Mouse (Mus musculus) midbrain, embryonic 11.5 days (tissue): ENCODE data around the gene Vegfa. TPM values are rescaled to one million over a fixed set of nuclear protein-coding genes. Genes with fewer than 3 reads are reported as not detected.

ENCODE experiments used
- ATAC-seq: fragments of 200-750 bp; cut with Nextera tagmentation; 2 replicates; pipeline ENCODE4 v1.8.0; 2017; ENCODE audit warnings: moderate TSS enrichment, moderate library complexity; ENCODE audit not compliant: low FRiP score
- DNase-seq: peaks from one replicate; pipeline ENCODE4 v3.0.0; 2015; ENCODE audit warnings: low spot score; ENCODE audit errors: missing footprints
- H3K27ac ChIP-seq: fragments of 300-500 bp; sonication (generic); 2 replicates; pipeline ENCODE4 v1.5.1; 2014; ENCODE audit warnings: low read depth, low read length
- H3K27me3 ChIP-seq: fragments of 300-500 bp; sonication (generic); 2 replicates; pipeline ENCODE4 v1.6.1; 2014; ENCODE audit warnings: mild to moderate bottlenecking, low read length, moderate library complexity, mixed read lengths; ENCODE audit not compliant: control insufficient read depth, insufficient read depth
- H3K36me3 ChIP-seq: fragments of 300-500 bp; sonication (generic); 2 replicates; pipeline ENCODE4 v1.6.1; 2014; ENCODE audit warnings: mild to moderate bottlenecking, low read length, moderate library complexity, mixed read lengths; ENCODE audit not compliant: control insufficient read depth, insufficient read depth
- H3K4me1 ChIP-seq: fragments of 300-500 bp; sonication (generic); 2 replicates; pipeline ENCODE4 v1.6.1; 2014; ENCODE audit warnings: low read length; ENCODE audit not compliant: control insufficient read depth, insufficient read depth
- H3K4me2 ChIP-seq: fragments of 300-500 bp; sonication (generic); 2 replicates; pipeline ENCODE4 v1.6.1; 2014; ENCODE audit warnings: mild to moderate bottlenecking, moderate library complexity
- H3K4me3 ChIP-seq: fragments of 300-500 bp; sonication (generic); 2 replicates; pipeline ENCODE4 v1.5.1; 2014; ENCODE audit warnings: low read depth, low read length
- H3K9ac ChIP-seq: fragments of 300-500 bp; sonication (generic); 2 replicates; pipeline ENCODE4 v1.6.1; 2014; ENCODE audit warnings: low read length
- H3K9me3 ChIP-seq: fragments of 300-500 bp; sonication (generic); 2 replicates; pipeline ENCODE4 v1.6.1; 2016; ENCODE audit warnings: low read length; ENCODE audit not compliant: control insufficient read depth
- WGBS: fragments of 180-500 bp; shearing (Covaris S2); extraction: QIAGEN DNeasy Blood & Tissue Kit; methylation state at CpG from one replicate; pipeline ENCODE4 v1.1.7; 2014; 5-methylcytosine and 5-hydroxymethylcytosine counted together
- polyA plus RNA-seq: library from polyadenylated mRNA; unstranded; fragments of >200 nt; fragmentation: Nextera tagmentation; extraction: Ambion mirVana; gene quantifications from 2 replicates; pipeline ENCODE4 v1.2.1, GENCODE M21; 2014

The Vegfa gene
- polyA plus RNA-seq, 1 experiment from 2014 or later: 2.9 TPM

DNA sequence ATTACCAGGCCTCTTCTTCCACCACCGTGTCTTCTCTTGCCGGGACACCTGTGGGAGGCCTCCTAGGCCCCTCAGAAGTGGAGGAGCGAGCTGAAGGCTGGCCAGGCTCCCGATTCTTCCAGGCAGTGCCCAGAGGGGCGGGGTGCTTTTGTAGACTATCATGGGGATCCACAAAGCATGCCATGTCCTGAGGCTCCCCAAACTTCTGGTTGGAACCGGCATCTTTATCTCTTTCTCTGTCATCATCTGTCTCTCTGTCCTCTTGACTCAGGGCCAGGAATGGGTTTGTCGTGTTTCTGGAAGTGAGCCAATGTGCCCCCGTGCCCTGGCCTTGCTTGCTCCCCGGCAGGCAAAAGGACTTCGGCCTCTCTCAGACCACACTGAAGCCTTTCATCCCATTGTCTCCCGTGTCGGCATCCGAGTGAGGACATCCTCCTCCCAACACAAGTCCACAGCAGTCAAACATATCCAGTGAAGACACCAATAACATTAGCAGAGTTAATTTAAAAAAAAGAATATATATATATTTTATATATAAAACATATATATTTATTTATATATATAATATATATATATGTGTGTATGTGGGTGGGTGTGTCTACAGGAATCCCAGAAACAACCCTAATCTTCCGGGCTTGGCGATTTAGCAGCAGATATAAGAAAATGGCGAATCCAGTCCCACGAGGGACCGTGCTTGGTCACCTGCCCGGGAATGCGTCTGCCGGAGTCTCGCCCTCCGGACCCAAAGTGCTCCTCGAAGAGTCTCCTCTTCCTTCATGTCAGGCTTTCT, 14.0 kb downstream of the Vegfa start:
- Histone ChIP-seq H3K27ac (no peak overlapping the region), H3K4me1 (no peaks in the 10 kb centered on the region), H3K9me3 (no peaks in the 10 kb centered on the region), H3K27me3 (no peaks in the 10 kb centered on the region), H3K4me2 (no peak overlapping the region), H3K9ac (no peak overlapping the region), H3K36me3 (peaks cover 38% of the 10 kb centered on the region), H3K4me3 (no peak overlapping the region)
- DNase-seq: no peak
- no peak for ATAC-seq
- 84% methylated on average over 24 of the region's 24 CpGs for WGBS

DNA sequence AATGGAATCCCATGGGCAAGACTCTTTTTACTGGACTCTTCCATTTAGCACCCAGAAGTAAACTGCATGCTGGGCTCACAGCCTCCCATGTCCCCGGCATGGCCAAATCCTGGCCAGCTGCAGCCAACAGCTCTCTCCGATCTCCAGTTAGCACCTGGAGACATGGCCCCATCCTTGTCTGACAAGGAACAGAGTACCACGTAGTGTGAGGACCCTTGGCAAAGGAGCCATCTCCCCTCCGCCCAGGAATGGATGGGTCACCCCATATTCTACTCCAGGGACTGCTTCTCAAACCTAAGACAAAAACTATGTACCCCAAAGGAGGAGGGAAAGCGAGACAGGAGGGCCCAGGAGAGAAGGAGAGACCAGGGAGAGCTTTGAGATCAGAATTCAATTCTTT, 15.6 kb downstream of the Vegfa start:
- ATAC-seq (no peak), DNase-seq (no peak)
- H3K36me3 ChIP-seq: peaks cover 32% of the 10 kb centered on the region
- WGBS: 96% methylated on average over 5 of the region's 5 CpGs
- no peaks in the 10 kb centered on the region for H3K9me3 ChIP-seq
- H3K4me3 ChIP-seq: no peak overlapping the region
- H3K9ac ChIP-seq: no peak overlapping the region
- H3K27ac ChIP-seq: no peak overlapping the region
- H3K27me3 ChIP-seq: no peaks in the 10 kb centered on the region
- no peaks in the 10 kb centered on the region for H3K4me1 ChIP-seq
- H3K4me2 ChIP-seq: no peak overlapping the region

DNA sequence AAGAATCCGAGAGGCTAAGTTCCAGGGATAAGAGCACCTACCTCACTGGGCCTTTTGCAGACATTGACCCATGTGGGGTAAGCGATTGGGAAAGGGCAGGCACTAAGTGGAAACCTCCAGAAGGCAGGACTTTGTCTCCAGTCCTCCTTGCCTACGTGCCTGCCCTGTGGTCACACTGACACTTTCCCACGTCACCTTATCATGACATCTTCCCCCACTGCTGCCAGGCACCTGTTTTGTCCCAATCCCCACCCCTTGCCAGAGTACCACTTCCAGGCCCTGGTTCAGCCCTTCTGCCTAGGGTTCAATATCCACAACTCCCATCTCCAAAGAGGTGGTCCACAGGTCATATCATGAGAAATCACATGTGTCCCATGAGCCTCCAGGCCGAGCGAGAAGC, 16.2 kb downstream of the Vegfa start:
- H3K4me1 ChIP-seq: no peaks in the 10 kb centered on the region
- no peaks in the 10 kb centered on the region for H3K9me3 ChIP-seq
- DNase-seq: no peak
- H3K27ac ChIP-seq: no peak overlapping the region
- no peak for ATAC-seq
- no peak overlapping the region for H3K4me2 ChIP-seq
- H3K36me3 ChIP-seq: peaks cover 29% of the 10 kb centered on the region
- WGBS: 91% methylated on average over 6 of the region's 6 CpGs
- no peak overlapping the region for H3K4me3 ChIP-seq
- H3K9ac ChIP-seq: no peak overlapping the region
- no peaks in the 10 kb centered on the region for H3K27me3 ChIP-seq

DNA sequence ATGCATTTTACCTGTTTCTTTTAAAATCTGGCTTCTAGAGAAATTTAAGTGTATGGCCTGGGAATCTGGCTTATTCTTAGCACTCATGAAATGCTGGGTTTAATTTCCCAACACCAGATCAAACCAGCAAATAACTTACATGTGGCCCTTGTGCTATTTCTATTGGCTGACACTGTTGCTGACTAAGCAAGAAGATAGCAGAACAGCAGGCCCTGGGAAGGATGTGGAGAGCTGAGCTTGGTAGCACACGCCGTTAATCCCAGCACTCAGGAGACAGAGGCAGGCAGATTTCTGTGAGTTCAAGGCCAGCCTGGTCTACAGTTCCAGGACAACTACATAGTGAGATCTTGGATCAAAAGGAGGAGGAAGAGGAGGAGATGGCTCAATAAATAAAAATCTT, 17.2 kb downstream of the Vegfa start:
- 88% methylated on average over 2 of the region's 2 CpGs for WGBS
- no peak overlapping the region for H3K4me3 ChIP-seq
- H3K27ac ChIP-seq: no peak overlapping the region
- peaks cover 19% of the 10 kb centered on the region for H3K36me3 ChIP-seq
- ATAC-seq (no peak), DNase-seq (no peak)
- no peak overlapping the region for H3K9ac ChIP-seq
- no peaks in the 10 kb centered on the region for H3K4me1 ChIP-seq
- no peaks in the 10 kb centered on the region for H3K27me3 ChIP-seq
- no peak overlapping the region for H3K4me2 ChIP-seq
- no peaks in the 10 kb centered on the region for H3K9me3 ChIP-seq

DNA sequence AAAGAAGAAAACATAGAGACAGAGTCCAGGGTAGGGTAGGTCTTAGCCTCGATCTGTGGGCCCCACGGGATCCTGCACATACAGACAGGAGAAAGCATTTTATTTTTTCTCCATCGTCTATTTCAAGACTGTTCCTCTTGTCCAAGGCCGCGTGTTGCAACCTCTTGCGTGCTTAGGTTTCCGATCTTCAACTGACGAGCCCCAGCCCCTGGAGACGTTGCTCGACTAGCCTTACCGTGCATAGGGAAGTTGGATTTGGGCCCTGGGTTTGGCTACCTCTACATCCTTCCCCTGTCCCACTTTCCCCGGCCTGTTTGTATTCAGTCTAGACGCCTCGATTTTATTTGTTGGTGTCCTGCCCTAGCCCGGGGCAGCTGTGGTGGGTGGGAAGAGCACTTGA, 18.6 kb downstream of the Vegfa start:
- WGBS: 93% methylated on average over 15 of the region's 15 CpGs

DNA sequence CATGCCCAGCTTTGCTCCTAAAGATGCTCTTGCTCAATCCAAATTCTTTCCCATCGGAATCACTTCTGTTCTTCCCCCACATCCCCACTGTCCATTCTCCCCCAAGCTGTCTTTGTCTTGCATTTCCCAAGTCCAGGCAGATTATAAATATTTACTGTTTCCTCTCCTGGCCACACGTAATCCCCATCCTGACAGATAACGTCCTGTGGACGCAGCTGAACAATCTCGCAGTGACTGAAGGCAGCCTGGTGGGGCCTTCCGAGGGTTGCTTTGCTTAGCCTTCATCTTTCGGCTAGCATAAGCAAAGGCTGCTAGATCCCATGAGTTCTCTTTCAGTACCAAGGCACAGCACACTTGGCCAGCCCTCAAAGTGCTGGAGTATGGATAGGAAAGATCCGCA, 20.0 kb downstream of the Vegfa start:
- no peak overlapping the region for H3K4me3 ChIP-seq
- H3K9me3 ChIP-seq: no peaks in the 10 kb centered on the region
- H3K9ac ChIP-seq: no peak overlapping the region
- no peak overlapping the region for H3K27ac ChIP-seq
- H3K36me3 ChIP-seq: peaks cover 3% of the 10 kb centered on the region; the same call in 1 of the 2 replicates
- no peaks in the 10 kb centered on the region for H3K4me1 ChIP-seq
- ATAC-seq (no peak), DNase-seq (no peak)
- 89% methylated on average over 8 of the region's 8 CpGs for WGBS
- H3K4me2 ChIP-seq: no peak overlapping the region
- no peaks in the 10 kb centered on the region for H3K27me3 ChIP-seq

More for the DNA sequence above, 18.6 kb downstream of the Vegfa start:
- ATAC-seq (no peak), DNase-seq (no peak)
- no peaks in the 10 kb centered on the region for H3K4me1 ChIP-seq
- no peak overlapping the region for H3K9ac ChIP-seq
- H3K36me3 ChIP-seq: peaks cover 12% of the 10 kb centered on the region
- no peak overlapping the region for H3K4me3 ChIP-seq
- H3K27me3 ChIP-seq: no peaks in the 10 kb centered on the region
- no peak overlapping the region for H3K4me2 ChIP-seq
- no peaks in the 10 kb centered on the region for H3K9me3 ChIP-seq
- no peak overlapping the region for H3K27ac ChIP-seq

DNA sequence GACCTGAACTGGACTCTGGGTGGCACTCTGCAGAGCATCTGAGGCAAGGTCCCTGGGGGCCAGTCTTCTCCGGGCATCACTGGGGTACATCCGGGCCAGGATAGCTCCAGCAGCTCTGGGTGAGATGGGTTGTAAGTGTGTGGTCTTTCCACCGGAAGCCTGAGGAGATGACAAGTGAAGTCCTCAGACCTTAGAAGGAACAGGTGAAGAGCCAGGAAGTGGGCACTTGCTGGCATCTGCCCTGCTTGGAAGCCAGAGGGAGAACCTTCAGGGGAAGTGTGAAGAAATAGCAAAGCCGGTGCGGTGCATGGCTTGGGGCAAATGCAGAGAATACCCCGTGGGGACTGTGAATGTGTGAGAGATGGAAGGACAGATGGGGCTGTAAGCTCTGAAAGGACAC, 21.7 kb downstream of the Vegfa start:
- no peak for DNase-seq
- H3K27me3 ChIP-seq: no peaks in the 10 kb centered on the region
- no peaks in the 10 kb centered on the region for H3K9me3 ChIP-seq
- ATAC-seq: no peak
- H3K36me3 ChIP-seq: no peaks in the 10 kb centered on the region
- H3K4me2 ChIP-seq: no peak overlapping the region
- H3K4me3 ChIP-seq: no peak overlapping the region
- H3K9ac ChIP-seq: no peak overlapping the region
- H3K4me1 ChIP-seq: no peaks in the 10 kb centered on the region
- WGBS: 88% methylated on average over 6 of the region's 6 CpGs
- no peak overlapping the region for H3K27ac ChIP-seq

DNA sequence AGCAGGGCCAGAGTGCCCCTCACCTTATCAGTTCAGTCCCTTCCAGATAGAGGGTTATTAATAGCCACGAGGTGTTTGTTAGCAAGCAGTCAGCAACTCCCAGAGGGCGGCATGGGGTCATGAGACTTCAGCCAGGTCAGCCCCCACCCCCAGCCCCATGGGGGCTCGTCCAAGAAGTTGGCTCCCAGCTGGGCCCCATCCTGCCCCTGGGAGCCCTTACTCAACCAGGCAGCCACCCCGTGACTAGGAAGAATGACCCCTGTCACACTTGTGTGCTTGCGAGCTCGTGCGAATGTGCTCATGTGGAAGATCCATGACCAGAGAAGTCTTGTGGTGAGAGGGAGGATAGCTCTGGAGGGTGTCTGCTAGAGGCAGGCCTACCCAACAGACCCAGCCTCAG, 23.0 kb downstream of the Vegfa start:
- no peaks in the 10 kb centered on the region for H3K27me3 ChIP-seq
- no peaks in the 10 kb centered on the region for H3K36me3 ChIP-seq
- no peak for DNase-seq
- H3K27ac ChIP-seq: no peak overlapping the region
- ATAC-seq: no peak
- no peaks in the 10 kb centered on the region for H3K9me3 ChIP-seq
- WGBS: 79% methylated on average over 7 of the region's 7 CpGs
- H3K4me3 ChIP-seq: no peak overlapping the region
- no peaks in the 10 kb centered on the region for H3K4me1 ChIP-seq
- H3K4me2 ChIP-seq: no peak overlapping the region
- H3K9ac ChIP-seq: no peak overlapping the region

DNA sequence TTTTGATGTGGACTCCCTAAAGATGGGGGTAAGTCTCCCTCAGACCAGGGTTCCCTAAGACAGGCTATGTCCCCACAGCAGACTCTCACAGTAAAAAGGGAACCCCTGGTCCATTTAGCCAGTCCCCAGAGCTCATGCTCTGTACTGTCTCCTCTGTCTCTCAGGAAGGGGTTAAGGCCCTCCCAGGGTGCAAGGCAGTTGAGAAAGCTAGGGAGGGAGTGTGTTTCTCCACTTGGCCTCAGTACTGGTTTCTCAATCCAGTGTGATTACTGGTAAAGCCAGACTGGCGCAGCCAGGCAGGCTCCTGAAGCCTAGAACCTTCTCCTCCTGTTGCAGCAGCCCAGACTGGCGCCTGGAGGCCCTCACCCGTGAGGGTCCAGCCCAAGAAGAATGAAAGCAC, 26.7 kb downstream of the Vegfa start:
- ATAC-seq (no peak), DNase-seq (no peak)
- no peak overlapping the region for H3K27ac ChIP-seq
- no peaks in the 10 kb centered on the region for H3K27me3 ChIP-seq
- no peaks in the 10 kb centered on the region for H3K4me1 ChIP-seq
- no peaks in the 10 kb centered on the region for H3K9me3 ChIP-seq
- no peak overlapping the region for H3K4me2 ChIP-seq
- H3K36me3 ChIP-seq: no peaks in the 10 kb centered on the region
- no peak overlapping the region for H3K9ac ChIP-seq
- no peak overlapping the region for H3K4me3 ChIP-seq
- 84% methylated on average over 3 of the region's 3 CpGs for WGBS
